Mouse (Mus musculus): ENCODE measurements around the gene Gad1. TPM values are rescaled to one million over a fixed set of nuclear protein-coding genes. Genes with fewer than 3 reads are reported as not detected.
A peak's percentile ranks its signal among the peaks of the same experiment; 100 is the strongest.

Gene Gad1
- polyA plus RNA-seq, 1 experiment: 4.4 TPM

GRCm38 (mm10) chr2:70609769-70610168 lies 56.9 kb downstream of the Gad1 start:
- Histone ChIP-seq H3K27me3 (ENCODE audit: control insufficient read depth, insufficient read depth, low read length) (no peaks in the 10 kb centered on the region), H3K4me1 (ENCODE audit: control insufficient read depth, insufficient read depth, insufficient read length) (peaks cover 5% of the 10 kb centered on the region; the same call in 1 of the 2 replicates), H3K4me3 (ENCODE audit: extremely low read depth, insufficient read depth, insufficient read length) (no peak overlapping the region), H3K27ac (ENCODE audit: insufficient read depth, low read length) (no peak overlapping the region), H3K36me3 (ENCODE audit: control insufficient read depth, insufficient read depth, low read length) (no peaks in the 10 kb centered on the region)
- 76% methylated on average over 3 of the region's 3 CpGs for WGBS
- TF ChIP-seq CTCF (IDR thresholded peaks at IDR 0.05; ENCODE audit: extremely low read depth, insufficient read depth, insufficient read length, insufficient replicate concordance) (no peak), POLR2A (IDR thresholded peaks at IDR 0.05; ENCODE audit: low read depth, low read length) (no peak)
- no peak for DNase-seq (ENCODE audit: low read depth in 1 of 2, low spot score in 2 of 2)

GRCm38 (mm10) chr2:70614745-70615351 lies 62.0 kb downstream of the Gad1 start:
- TF ChIP-seq POLR2A (IDR thresholded peaks at IDR 0.05; ENCODE audit: low read depth, low read length) (no peak), CTCF (IDR thresholded peaks at IDR 0.05; ENCODE audit: extremely low read depth, insufficient read depth, insufficient read length, insufficient replicate concordance) (no peak)
- Histone ChIP-seq H3K36me3 (ENCODE audit: control insufficient read depth, insufficient read depth, low read length) (no peaks in the 10 kb centered on the region), H3K27me3 (ENCODE audit: control insufficient read depth, insufficient read depth, low read length) (no peaks in the 10 kb centered on the region), H3K4me1 (ENCODE audit: control insufficient read depth, insufficient read depth, insufficient read length) (peaks cover 15% of the 10 kb centered on the region; the same call in 1 of the 2 replicates), H3K27ac (ENCODE audit: insufficient read depth, low read length) (peak overlapping the region; percentile 85; the same call in 1 of the 2 replicates), H3K4me3 (ENCODE audit: extremely low read depth, insufficient read depth, insufficient read length) (no peak overlapping the region)
- 25% methylated on average over 7 of the region's 7 CpGs for WGBS
- peak; percentile 82 to 84 for DNase-seq (ENCODE audit: low read depth in 1 of 2, low spot score in 2 of 2)

- Histone ChIP-seq H3K27me3 (ENCODE audit: control insufficient read depth, insufficient read depth, low read length) (no peaks in the 10 kb centered on the region), H3K27ac (ENCODE audit: insufficient read depth, low read length) (peak overlapping the region; percentile 85; the same call in 1 of the 2 replicates), H3K4me1 (ENCODE audit: control insufficient read depth, insufficient read depth, insufficient read length) (peaks cover 15% of the 10 kb centered on the region; the same call in 1 of the 2 replicates), H3K36me3 (ENCODE audit: control insufficient read depth, insufficient read depth, low read length) (no peaks in the 10 kb centered on the region), H3K4me3 (ENCODE audit: extremely low read depth, insufficient read depth, insufficient read length) (no peak overlapping the region)
- 73% methylated on average over 2 of the region's 2 CpGs for WGBS
- no peak for DNase-seq (ENCODE audit: low read depth in 1 of 2, low spot score in 2 of 2)
- TF ChIP-seq CTCF (IDR thresholded peaks at IDR 0.05; ENCODE audit: extremely low read depth, insufficient read depth, insufficient read length, insufficient replicate concordance): no peak
- TF ChIP-seq POLR2A (IDR thresholded peaks at IDR 0.05; ENCODE audit: low read depth, low read length): no peak
Observed at GRCm38 (mm10) chr2:70616076-70616475, 63.2 kb downstream of the Gad1 start.

GRCm38 (mm10) chr2:70616617-70617016 lies 63.7 kb downstream of the Gad1 start:
- WGBS: 75% methylated on average over 3 of the region's 3 CpGs
- Histone ChIP-seq H3K36me3 (ENCODE audit: control insufficient read depth, insufficient read depth, low read length) (no peaks in the 10 kb centered on the region), H3K27me3 (ENCODE audit: control insufficient read depth, insufficient read depth, low read length) (no peaks in the 10 kb centered on the region), H3K4me1 (ENCODE audit: control insufficient read depth, insufficient read depth, insufficient read length) (peaks cover 15% of the 10 kb centered on the region; the same call in 1 of the 2 replicates), H3K4me3 (ENCODE audit: extremely low read depth, insufficient read depth, insufficient read length) (no peak overlapping the region), H3K27ac (ENCODE audit: insufficient read depth, low read length) (no peak overlapping the region)
- TF ChIP-seq CTCF (IDR thresholded peaks at IDR 0.05; ENCODE audit: extremely low read depth, insufficient read depth, insufficient read length, insufficient replicate concordance) (no peak), POLR2A (IDR thresholded peaks at IDR 0.05; ENCODE audit: low read depth, low read length) (no peak)
- DNase-seq (ENCODE audit: low read depth in 1 of 2, low spot score in 2 of 2): no peak

- H3K4me3 ChIP-seq (ENCODE audit: extremely low read depth, insufficient read depth, insufficient read length): no peak overlapping the region
- peaks cover 12% of the 10 kb centered on the region; the same call in 1 of the 2 replicates for H3K4me1 ChIP-seq (ENCODE audit: control insufficient read depth, insufficient read depth, insufficient read length)
- peak; percentile 9; the same call in 1 of the 2 replicates for TF ChIP-seq CTCF (IDR thresholded peaks at IDR 0.05; ENCODE audit: extremely low read depth, insufficient read depth, insufficient read length, insufficient replicate concordance)
- no peak for TF ChIP-seq POLR2A (IDR thresholded peaks at IDR 0.05; ENCODE audit: low read depth, low read length)
- no peaks in the 10 kb centered on the region for H3K27me3 ChIP-seq (ENCODE audit: control insufficient read depth, insufficient read depth, low read length)
- no peaks in the 10 kb centered on the region for H3K36me3 ChIP-seq (ENCODE audit: control insufficient read depth, insufficient read depth, low read length)
- H3K27ac ChIP-seq (ENCODE audit: insufficient read depth, low read length): no peak overlapping the region
- DNase-seq (ENCODE audit: low read depth in 1 of 2, low spot score in 2 of 2): no peak
- WGBS: 88% methylated on average over 6 of the region's 6 CpGs
Observed at GRCm38 (mm10) chr2:70619232-70619835, 66.5 kb downstream of the Gad1 start.

GRCm38 (mm10) chr2:70620225-70620624 lies 67.4 kb downstream of the Gad1 start:
- H3K4me3 ChIP-seq (ENCODE audit: extremely low read depth, insufficient read depth, insufficient read length): no peak overlapping the region
- H3K4me1 ChIP-seq (ENCODE audit: control insufficient read depth, insufficient read depth, insufficient read length): peaks cover 10% of the 10 kb centered on the region; the same call in 1 of the 2 replicates
- H3K27ac ChIP-seq (ENCODE audit: insufficient read depth, low read length): no peak overlapping the region
- no peaks in the 10 kb centered on the region for H3K36me3 ChIP-seq (ENCODE audit: control insufficient read depth, insufficient read depth, low read length)
- DNase-seq (ENCODE audit: low read depth in 1 of 2, low spot score in 2 of 2): peak; percentile 45 to 70
- TF ChIP-seq POLR2A (IDR thresholded peaks at IDR 0.05; ENCODE audit: low read depth, low read length): no peak
- peak; percentile 65; the same call in 1 of the 2 replicates for TF ChIP-seq CTCF (IDR thresholded peaks at IDR 0.05; ENCODE audit: extremely low read depth, insufficient read depth, insufficient read length, insufficient replicate concordance)
- H3K27me3 ChIP-seq (ENCODE audit: control insufficient read depth, insufficient read depth, low read length): no peaks in the 10 kb centered on the region
- WGBS: 31% methylated on average over 6 of the region's 6 CpGs

- 39% methylated on average over 4 of the region's 4 CpGs for WGBS
- peaks cover 3% of the 10 kb centered on the region; the same call in 1 of the 2 replicates for H3K4me1 ChIP-seq (ENCODE audit: control insufficient read depth, insufficient read depth, insufficient read length)
- TF ChIP-seq CTCF (IDR thresholded peaks at IDR 0.05; ENCODE audit: extremely low read depth, insufficient read depth, insufficient read length, insufficient replicate concordance) (no peak), POLR2A (IDR thresholded peaks at IDR 0.05; ENCODE audit: low read depth, low read length) (no peak)
- no peak for DNase-seq (ENCODE audit: low read depth in 1 of 2, low spot score in 2 of 2)
- no peaks in the 10 kb centered on the region for H3K36me3 ChIP-seq (ENCODE audit: control insufficient read depth, insufficient read depth, low read length)
- H3K27ac ChIP-seq (ENCODE audit: insufficient read depth, low read length): no peak overlapping the region
- H3K27me3 ChIP-seq (ENCODE audit: control insufficient read depth, insufficient read depth, low read length): no peaks in the 10 kb centered on the region
- H3K4me3 ChIP-seq (ENCODE audit: extremely low read depth, insufficient read depth, insufficient read length): no peak overlapping the region
Observed at GRCm38 (mm10) chr2:70622244-70622643, 69.4 kb downstream of the Gad1 start.
